Mouse (Mus musculus): ENCODE measurements around the gene Antxr2. TPM values are rescaled to one million over a fixed set of nuclear protein-coding genes. Genes with fewer than 3 reads are reported as not detected.

The Antxr2 gene
- polyA plus RNA-seq, 1 experiment: 0.60 TPM

DNA sequence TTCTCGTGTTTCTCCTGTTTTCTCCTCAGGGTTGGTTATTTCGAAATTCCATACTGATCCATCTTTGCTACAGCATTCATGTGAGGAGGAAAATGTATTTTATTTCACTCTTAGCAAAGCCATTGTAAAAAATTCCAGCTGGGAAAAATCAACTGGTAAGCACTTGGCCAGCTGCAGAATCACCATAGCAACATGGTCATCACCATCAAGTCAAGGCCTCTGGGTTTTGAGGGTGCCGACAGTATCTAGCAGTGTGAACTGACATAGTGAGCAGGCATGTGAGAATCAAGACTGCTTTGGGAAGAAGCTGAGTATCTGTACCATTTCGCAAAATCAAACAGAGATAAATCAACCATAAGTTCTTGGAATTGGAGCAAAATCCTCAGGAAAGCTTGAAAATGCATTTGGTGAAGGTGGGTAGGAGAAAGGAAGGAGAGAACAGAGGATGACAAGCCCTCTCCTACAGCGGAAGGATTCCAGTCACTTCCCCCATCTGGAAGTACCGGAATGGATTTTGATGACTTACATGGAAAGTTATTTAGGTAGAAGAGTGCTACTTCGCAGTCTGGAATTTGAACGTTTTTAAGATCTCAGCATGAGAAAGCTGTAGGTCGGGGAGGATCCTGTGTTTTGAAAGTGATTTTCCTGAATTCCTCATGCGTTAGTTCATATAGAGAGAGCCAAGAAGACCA, 183.5 kb downstream of the Antxr2 start:
- peak in 1 of 2 experiments; percentile 39 for DNase-seq (ENCODE audit: extremely low spot score in 1 of 2, low spot score in 1 of 2)

DNA sequence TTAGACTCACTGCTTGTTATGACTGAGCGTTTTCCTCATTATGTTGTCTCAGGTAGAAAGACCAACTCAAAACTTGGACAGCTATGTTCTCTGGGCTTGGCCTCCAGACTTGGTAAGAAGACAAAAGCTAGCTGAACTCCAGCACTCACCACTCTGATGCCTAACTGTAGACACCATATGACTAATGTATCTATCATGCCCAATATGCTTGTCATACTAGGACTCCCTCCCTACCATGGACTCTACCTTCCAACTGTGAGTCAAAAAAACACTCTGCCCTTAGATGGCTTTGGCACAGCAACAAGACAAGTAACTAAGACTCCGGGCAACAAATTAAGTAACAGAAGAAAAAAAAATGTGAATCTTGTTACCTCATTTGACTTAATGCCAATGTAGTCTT, 184.3 kb downstream of the Antxr2 start:
- no peak for DNase-seq (ENCODE audit: extremely low spot score in 1 of 2, low spot score in 1 of 2)

DNA sequence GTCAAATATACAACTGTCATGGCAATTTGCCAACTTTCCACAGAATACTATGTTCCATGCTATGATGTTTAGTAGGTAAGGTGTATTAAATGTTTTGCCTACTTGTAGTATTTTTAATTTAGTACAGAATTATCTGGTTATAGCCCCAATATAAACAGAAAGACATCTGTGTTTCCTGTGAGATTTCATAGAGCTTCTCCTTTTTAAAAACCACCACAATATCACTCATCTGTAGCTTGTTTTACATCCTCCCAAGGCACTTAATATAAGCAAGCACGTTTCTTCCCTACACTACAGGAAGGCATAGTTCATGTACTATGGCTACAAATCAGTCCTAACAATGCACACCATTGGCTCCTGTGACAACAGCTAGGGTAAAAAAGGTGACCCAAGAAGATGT, 188.8 kb downstream of the Antxr2 start:
- DNase-seq (ENCODE audit: extremely low spot score in 1 of 2, low spot score in 1 of 2): no peak

- DNase-seq (ENCODE audit: extremely low spot score in 1 of 2, low spot score in 1 of 2): no peak
These were observed 190.9 kb downstream of the Antxr2 start for GRCm38 (mm10) chr5:97839924-97840279.

DNA sequence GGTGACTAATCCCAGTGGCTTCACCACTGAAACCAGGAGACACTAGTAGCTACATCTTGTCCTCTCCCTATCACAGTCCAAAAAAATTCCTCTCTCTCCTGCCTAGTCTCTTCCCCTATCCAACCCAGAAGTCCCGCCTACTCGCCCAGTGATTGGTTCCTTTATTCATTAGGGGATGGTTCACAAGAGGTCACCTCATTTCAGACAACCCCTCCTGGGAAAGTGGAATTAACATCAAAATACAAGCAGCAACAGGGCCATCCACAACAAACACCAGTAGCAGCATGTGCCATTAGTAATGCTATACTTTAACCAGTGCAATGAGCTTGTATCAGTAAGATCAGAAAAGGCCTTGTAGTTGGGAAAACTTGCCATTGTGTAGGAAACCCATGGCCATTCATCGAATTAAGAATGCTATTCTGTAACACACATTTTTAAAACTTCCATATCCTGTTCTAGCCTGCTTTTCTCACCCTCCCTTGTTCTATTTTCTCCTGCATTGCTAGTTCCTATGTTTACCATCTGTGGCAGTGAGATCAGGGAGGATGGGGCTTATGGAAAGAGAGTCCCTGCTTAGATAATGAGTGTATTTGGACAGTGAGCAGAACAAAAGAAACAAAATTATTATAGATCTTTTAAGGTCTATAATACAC, 191.4 kb downstream of the Antxr2 start:
- DNase-seq (ENCODE audit: extremely low spot score in 1 of 2, low spot score in 1 of 2): peak in 1 of 2 experiments; percentile 26

DNA sequence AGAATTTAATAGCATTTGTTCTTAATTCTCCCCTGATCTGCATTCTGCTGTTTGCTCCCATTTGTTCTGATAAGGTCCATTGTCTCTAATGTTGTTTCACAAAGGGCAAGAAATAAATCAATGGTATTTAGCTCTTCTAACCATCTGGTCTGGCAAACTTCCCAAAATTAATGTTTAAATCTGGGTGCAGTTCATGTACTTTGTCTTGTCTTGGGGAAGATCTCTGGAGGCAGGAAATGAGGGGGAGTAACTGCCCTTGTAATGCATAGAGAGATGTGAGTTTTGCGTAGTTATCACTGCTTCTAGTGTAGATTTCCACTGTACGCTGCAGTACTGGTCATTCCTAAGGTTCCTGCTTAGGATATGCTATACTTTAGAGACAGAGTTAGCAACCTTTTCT, 193.5 kb downstream of the Antxr2 start:
- DNase-seq (ENCODE audit: extremely low spot score in 1 of 2, low spot score in 1 of 2): no peak

GRCm38 (mm10) chr5:97835418-97835817, 195.4 kb downstream of the Antxr2 start:
- no peak for DNase-seq (ENCODE audit: extremely low spot score in 1 of 2, low spot score in 1 of 2)

DNA sequence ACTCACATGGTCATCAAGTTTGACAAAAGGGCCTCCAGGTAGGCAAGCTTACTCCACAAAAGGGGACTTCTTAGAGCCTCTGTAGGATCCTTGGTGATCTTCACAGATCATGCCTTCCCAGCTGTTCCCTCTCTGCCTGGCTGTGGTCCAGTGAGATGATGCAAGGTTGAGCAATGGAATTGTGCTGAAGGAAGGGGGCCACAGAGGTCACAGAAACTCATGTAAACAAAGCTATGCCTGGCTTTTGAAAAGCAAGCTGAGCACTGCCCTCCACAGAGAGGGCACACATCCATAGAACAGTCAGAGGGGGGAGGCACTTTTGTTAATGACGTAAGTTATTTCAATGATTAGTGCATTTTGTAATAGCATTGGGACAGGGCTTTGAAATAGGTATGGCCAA, 196.1 kb downstream of the Antxr2 start:
- DNase-seq (ENCODE audit: extremely low spot score in 1 of 2, low spot score in 1 of 2): no peak

Other genes starting within 250 kb of the Antxr2 start
- gene Prdm8, start 136.2 kb upstream of the Antxr2 start, polyA plus RNA-seq (2012; rRNA removed): 11.9 and 13.9 TPM in 2 replicates
- 1.2 and 1.4 TPM in 2 replicates for gene Fgf5, start 223.1 kb upstream of the Antxr2 start, polyA plus RNA-seq (2012; rRNA removed)